Mouse (Mus musculus): ENCODE data around the gene Ctsr.
"Not testable (repeated sequence)": the region's sequence is repeated elsewhere in the genome, so short reads cannot be mapped to it uniquely, and the experiment has no call there.

Ctsr gene

DNA sequence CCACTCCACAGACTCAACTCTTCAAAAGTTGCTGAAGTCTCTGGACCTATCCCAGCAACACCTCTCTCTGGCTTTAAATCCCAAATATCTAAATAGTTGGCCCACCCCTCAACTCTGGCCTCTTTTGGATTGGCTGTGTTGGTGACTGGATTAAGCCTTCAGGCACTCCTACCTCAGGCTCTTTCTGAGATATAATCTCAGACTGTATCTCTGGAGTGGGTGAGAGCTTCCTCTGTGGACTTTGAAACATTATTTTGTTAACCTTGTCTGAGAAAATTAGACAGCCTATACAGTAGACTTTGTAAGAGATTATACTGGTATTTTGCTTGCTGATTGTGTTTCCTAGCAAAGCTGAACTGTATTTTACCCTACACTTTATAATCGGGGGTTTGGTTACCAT, at the start of gene Ctsr:
Gene Ctsr, minus strand, starts transcription at position 101 of the 400 bp plus-strand sequence.
- DNase-seq (ENCODE audit: extremely low spot score, low read depth, low spot score): no peak

DNA sequence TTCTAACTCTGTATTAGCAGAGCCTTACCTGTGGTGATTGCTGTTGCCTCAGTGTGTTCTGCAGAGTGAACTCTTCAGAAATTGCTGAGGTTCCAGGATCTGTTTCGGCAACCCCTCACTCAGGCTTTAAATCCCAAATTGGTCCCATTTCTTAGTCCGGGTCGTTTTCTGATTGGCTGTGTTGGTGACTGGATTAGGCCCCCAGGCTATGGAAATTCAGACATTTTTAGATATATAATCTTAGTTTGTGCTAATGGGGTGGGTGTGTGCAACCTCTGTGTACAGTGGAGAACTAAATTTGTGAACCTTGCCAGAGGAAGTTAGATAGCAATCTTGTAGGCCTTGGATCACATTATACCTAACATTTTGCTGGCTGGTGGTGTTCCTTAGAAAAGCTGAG, 39.3 kb upstream of the Ctsr start, which contains the start of gene Cts6:
Gene Cts6, minus strand, starts transcription at position 101 of the 400 bp plus-strand sequence.
- no peak for DNase-seq (ENCODE audit: extremely low spot score, low read depth, low spot score)

DNA sequence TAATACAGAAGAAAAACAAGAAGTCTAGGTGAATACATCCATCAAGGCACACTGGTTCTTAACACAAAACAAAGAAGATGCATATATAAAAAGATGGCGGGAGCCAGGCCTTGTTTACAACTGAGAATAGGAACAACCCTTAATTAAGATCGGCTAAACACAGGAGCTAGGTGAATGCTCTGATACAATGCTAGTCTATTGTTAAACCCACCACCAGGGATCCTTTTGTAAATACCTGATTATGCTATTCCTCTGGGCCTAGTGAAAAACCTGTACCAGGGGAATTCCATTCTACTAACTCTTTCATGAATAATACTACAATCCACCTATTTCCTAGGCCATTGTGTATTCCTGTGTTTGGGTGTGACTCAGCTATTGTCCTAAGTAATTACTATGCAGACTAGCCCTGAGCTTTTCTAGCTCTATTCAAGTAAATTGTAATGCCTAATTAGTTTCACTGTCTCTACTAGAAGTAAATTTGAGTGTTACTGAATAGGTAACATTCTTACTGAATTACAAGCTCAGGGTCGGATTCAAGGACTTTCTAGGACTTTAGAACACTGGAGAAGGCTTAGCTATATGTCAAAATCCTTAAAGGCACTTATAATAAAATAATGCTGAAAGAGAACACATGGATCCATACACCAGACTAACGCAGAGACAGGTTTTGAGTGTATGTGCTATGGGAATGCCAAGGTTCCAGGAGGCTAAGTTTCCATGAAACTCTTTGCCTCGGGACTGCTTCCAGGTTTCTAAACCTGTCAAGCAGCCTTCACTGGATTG, 21.3 kb upstream of the Ctsr start:
- not testable (repeated sequence) for DNase-seq (ENCODE audit: extremely low spot score, low read depth, low spot score)

DNA sequence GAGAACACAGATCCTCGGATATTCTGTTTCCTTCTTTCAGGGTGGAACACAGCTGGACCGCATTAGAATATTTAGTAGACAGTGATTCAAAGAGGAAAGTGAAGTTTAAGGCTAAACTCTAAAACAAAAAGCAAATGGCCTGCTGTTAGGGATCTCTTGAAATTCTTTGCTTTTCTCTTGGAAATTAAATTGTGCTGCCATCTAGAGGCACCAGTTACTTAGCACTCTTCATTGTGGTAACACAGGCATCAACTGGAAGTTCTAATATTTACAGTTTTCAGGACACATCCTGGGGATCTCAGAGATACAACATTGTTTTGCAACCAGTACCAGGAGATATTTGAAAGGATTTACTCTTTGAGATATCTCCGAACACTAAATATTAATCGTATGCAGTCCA, 566 bp upstream of the Ctsr start:
- DNase-seq (ENCODE audit: extremely low spot score, low read depth, low spot score): no peak

All from hindlimb bud, embryonic 11.5 days (tissue).